Mouse (Mus musculus) stomach, embryonic 14.5 days (tissue): ENCODE data around the gene Vasp. TPM values are rescaled to one million over a fixed set of nuclear protein-coding genes. Genes with fewer than 3 reads are reported as not detected.

ENCODE experiments used
- ATAC-seq: fragments of 200-750 bp; cut with Nextera tagmentation; 2 replicates; pipeline ENCODE4 v1.8.0; 2017; ENCODE audit warnings: low read depth, moderate TSS enrichment; ENCODE audit not compliant: insufficient number of reproducible peaks, insufficient read depth, low FRiP score
- H3K27ac ChIP-seq: fragments of 300-500 bp; sonication (generic); 2 replicates; pipeline ENCODE4 v1.5.1; 2014; ENCODE audit warnings: mild to moderate bottlenecking, low read length, moderate library complexity, mixed read lengths
- H3K27me3 ChIP-seq: fragments of 300-500 bp; sonication (generic); 2 replicates; pipeline ENCODE4 v1.6.1; 2014; ENCODE audit warnings: low read length, control low read depth, mixed read lengths; ENCODE audit not compliant: control insufficient read depth, insufficient read depth
- H3K36me3 ChIP-seq: fragments of 300-500 bp; sonication (generic); 2 replicates; pipeline ENCODE4 v1.6.1; 2014; ENCODE audit warnings: mild to moderate bottlenecking, control low read depth, low read length, moderate library complexity, mixed read lengths; ENCODE audit not compliant: control insufficient read depth, insufficient read depth
- H3K4me1 ChIP-seq: fragments of 300-500 bp; sonication (generic); 2 replicates; pipeline ENCODE4 v1.6.1; 2014; ENCODE audit warnings: low read length, control low read depth, mixed read lengths; ENCODE audit not compliant: control insufficient read depth, insufficient read depth
- H3K4me2 ChIP-seq: fragments of 300-500 bp; sonication (generic); replicated peaks from 2 replicates; pipeline ENCODE4 v1.6.1; 2014; ENCODE audit warnings: low read depth, low read length, control low read depth
- H3K4me3 ChIP-seq: fragments of 300-500 bp; sonication (generic); 2 replicates; pipeline ENCODE4 v1.5.1; 2014; ENCODE audit warnings: low read depth, low read length, control low read depth
- H3K9ac ChIP-seq: fragments of 300-500 bp; sonication (generic); replicated peaks from 2 replicates; pipeline ENCODE4 v1.6.1; 2014; ENCODE audit warnings: low read depth, mild to moderate bottlenecking, control low read depth, low read length, moderate library complexity, mixed read lengths
- H3K9me3 ChIP-seq: fragments of 300-500 bp; sonication (generic); 2 replicates; pipeline ENCODE4 v1.6.1; 2016; ENCODE audit warnings: low read depth, low read length, control low read depth; ENCODE audit not compliant: control insufficient read depth
- whole genome bisulfite sequencing: fragments of 180-500 bp; shearing (Covaris S2); extraction: QIAGEN DNeasy Blood & Tissue Kit; methylation state at CpG from one replicate; pipeline ENCODE4 v1.1.7; 2014; 5-methylcytosine and 5-hydroxymethylcytosine counted together
- polyA plus RNA-seq: library from polyadenylated mRNA; unstranded; fragments of >200 nt; fragmentation: Nextera tagmentation; extraction: Ambion mirVana; gene quantifications from 2 replicates; pipeline ENCODE4 v1.2.1, GENCODE M21; 2014

The Vasp gene
- polyA plus RNA-seq, 1 experiment from 2014 or later = 48.1 TPM

GRCm38 (mm10) chr7:19270509-19271237 is 944 bp downstream of the Vasp start:
- peak overlapping the region; percentile 98 for H3K27ac ChIP-seq
- H3K36me3 ChIP-seq = peaks cover 13% of the 10 kb centered on the region
- H3K27me3 ChIP-seq = no peaks in the 10 kb centered on the region
- WGBS = under 1% methylated on average over 17 of the region's 21 CpGs
- no peaks in the 10 kb centered on the region for H3K9me3 ChIP-seq
- peak overlapping the region; percentile 92 for H3K4me3 ChIP-seq
- H3K9ac ChIP-seq = peak overlapping the region; percentile 91
- no peak for ATAC-seq
- H3K4me2 ChIP-seq = peak overlapping the region; percentile 98
- H3K4me1 ChIP-seq = peaks cover 19% of the 10 kb centered on the region; the same call in 1 of the 2 replicates

GRCm38 (mm10) chr7:19269721-19270441 is 1.7 kb downstream of the Vasp start:
- Histone ChIP-seq H3K9me3 (no peaks in the 10 kb centered on the region), H3K27me3 (no peaks in the 10 kb centered on the region), H3K27ac (peak overlapping the region; percentile 98), H3K36me3 (peaks cover 14% of the 10 kb centered on the region), H3K4me3 (peak overlapping the region; percentile 92), H3K9ac (peak overlapping the region; percentile 91), H3K4me2 (peak overlapping the region; percentile 98), H3K4me1 (peaks cover 24% of the 10 kb centered on the region; the same call in 1 of the 2 replicates)
- peak; percentile 47; the same call in 1 of the 2 replicates for ATAC-seq
- WGBS = under 1% methylated on average over 18 of the region's 19 CpGs

- H3K9ac ChIP-seq = peak overlapping the region; percentile 91
- peaks cover 22% of the 10 kb centered on the region for H3K36me3 ChIP-seq
- H3K27ac ChIP-seq = peak overlapping the region; percentile 98
- peak overlapping the region; percentile 98 for H3K4me2 ChIP-seq
- peak; percentile 14; the same call in 1 of the 2 replicates for ATAC-seq
- no peaks in the 10 kb centered on the region for H3K9me3 ChIP-seq
- H3K27me3 ChIP-seq = no peaks in the 10 kb centered on the region
- H3K4me3 ChIP-seq = peak overlapping the region; percentile 92
- 21% methylated on average over 10 of the region's 10 CpGs for WGBS
- peaks cover 24% of the 10 kb centered on the region; the same call in 1 of the 2 replicates for H3K4me1 ChIP-seq
These were observed 2.5 kb downstream of the Vasp start for GRCm38 (mm10) chr7:19268993-19269681.

- no peaks in the 10 kb centered on the region for H3K9me3 ChIP-seq
- H3K27me3 ChIP-seq = no peaks in the 10 kb centered on the region
- no peak overlapping the region for H3K9ac ChIP-seq
- 62% methylated on average over 10 of the region's 10 CpGs for WGBS
- H3K4me1 ChIP-seq = peaks cover 24% of the 10 kb centered on the region; the same call in 1 of the 2 replicates
- no peak for ATAC-seq
- no peak overlapping the region for H3K4me3 ChIP-seq
- H3K27ac ChIP-seq = no peak overlapping the region
- peaks cover 40% of the 10 kb centered on the region for H3K36me3 ChIP-seq
- H3K4me2 ChIP-seq = no peak overlapping the region
These were observed 4.6 kb downstream of the Vasp start for GRCm38 (mm10) chr7:19267051-19267450.

DNA sequence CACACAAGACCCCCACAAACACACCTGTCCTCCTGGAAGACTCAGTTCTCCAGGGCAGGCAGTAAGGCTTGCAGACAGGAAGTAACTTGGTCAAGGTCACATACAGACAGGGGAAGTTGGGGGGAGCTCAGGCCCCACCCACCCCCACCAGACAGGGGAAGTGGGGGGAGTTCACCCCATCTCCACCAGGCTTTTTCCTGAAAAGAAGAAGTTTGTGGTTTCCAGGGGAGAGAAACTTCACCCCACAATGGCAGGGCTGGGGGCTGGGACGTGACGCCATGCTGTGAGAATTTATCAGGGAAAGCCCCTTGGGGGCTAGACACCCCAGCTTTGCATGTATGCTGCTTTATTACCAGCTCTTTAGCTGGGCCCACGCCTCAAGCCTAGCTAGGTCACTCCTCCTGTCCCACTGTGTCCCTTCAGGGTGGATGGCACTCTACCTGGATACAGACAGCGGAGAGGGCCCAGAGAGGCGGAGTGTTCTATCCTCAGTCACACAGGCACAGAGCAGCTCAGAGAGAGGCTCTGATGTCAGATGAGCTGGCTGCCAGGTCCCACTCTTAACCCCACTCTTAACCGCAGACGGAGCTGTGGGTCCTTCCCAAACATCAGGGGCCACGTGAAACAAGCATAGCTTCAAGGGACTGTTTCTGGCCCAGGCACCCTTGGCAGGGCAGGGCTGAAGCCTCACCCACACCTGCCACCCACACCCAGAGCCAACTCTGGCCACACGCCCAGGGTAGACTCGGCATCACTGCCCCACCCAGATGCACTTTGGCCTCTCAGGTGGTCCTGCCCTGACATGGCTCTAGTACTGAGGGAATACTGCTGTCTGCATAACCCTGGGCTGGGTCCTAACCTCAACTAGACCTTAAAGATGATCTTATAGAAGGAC is 5.4 kb downstream of the Vasp start:
- Histone ChIP-seq H3K27ac (no peak overlapping the region), H3K4me2 (no peak overlapping the region), H3K4me3 (no peak overlapping the region), H3K4me1 (peaks cover 24% of the 10 kb centered on the region; the same call in 1 of the 2 replicates), H3K9me3 (no peaks in the 10 kb centered on the region), H3K36me3 (peaks cover 48% of the 10 kb centered on the region), H3K27me3 (no peaks in the 10 kb centered on the region), H3K9ac (no peak overlapping the region)
- ATAC-seq = no peak
- WGBS = 76% methylated on average over 10 of the region's 10 CpGs

DNA sequence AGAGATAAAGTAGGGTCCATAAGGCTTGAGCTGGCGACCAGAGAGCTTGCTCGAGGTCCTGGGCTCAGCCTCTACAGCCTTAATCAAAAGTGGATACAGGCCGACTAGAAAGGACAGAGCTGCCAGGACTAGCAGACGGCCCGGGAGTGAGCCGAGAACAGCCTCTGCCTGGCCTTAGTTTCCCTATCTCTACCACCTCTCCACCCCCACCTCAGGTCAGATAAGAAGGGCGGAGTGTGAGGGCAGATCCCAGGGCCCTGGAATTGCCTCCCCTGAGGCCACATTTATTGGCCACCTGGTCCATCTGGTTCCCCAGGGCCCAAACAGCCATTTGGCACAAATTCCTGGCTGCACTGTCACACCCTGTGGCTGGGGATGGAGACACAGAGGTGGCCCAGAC is 6.5 kb downstream of the Vasp start:
- WGBS = 52% methylated on average over 7 of the region's 7 CpGs
- 0 out of 2 replicates have a peak, but pooled peaks have one; percentile 8 for ATAC-seq
- no peak overlapping the region for H3K4me3 ChIP-seq
- no peaks in the 10 kb centered on the region for H3K9me3 ChIP-seq
- H3K27me3 ChIP-seq = no peaks in the 10 kb centered on the region
- H3K9ac ChIP-seq = no peak overlapping the region
- no peak overlapping the region for H3K4me2 ChIP-seq
- H3K4me1 ChIP-seq = peaks cover 24% of the 10 kb centered on the region; the same call in 1 of the 2 replicates
- peaks cover 58% of the 10 kb centered on the region for H3K36me3 ChIP-seq
- H3K27ac ChIP-seq = no peak overlapping the region

DNA sequence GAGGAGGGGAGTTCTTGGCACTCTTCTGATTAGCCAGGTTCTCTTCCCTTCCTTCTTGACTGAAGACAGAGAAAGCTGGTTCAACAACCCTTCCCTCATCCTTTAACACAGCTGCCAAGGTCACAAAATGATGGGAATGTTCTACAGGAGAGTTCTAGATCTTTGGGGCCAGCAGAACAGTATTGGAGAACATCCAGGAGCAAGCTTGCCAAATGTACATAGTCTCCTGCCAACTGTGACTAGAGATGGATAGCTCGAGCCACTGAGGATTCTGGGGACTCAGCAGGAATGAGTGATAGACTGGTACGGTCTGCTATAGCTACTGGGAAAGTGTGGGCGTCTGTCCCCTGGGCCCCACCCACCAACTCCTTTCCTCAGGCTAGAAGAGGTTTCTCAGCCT is 13.3 kb downstream of the Vasp start:
- Histone ChIP-seq H3K27me3 (no peaks in the 10 kb centered on the region), H3K4me3 (no peak overlapping the region), H3K4me1 (no peaks in the 10 kb centered on the region), H3K36me3 (peaks cover 70% of the 10 kb centered on the region), H3K27ac (no peak overlapping the region), H3K9ac (no peak overlapping the region), H3K9me3 (no peaks in the 10 kb centered on the region), H3K4me2 (no peak overlapping the region)
- ATAC-seq = no peak
- 82% methylated on average over 3 of the region's 3 CpGs for WGBS
